In genomic region chr12:31654197-31654964, GRCm38 (mm10) we compare ENCODE assay signal across 7 mouse cellular contexts. TPM values are rescaled to one million over a fixed set of nuclear protein-coding genes. Genes with fewer than 3 reads are reported as not detected.
A peak's percentile ranks its signal among the peaks of the same experiment; 100 is the strongest.
DNase-seq lines count a peak whose midpoint lies in the region; ATAC-seq lines count a peak whose summit lies in the region.

Dus4l (minus strand) TSS chr12:31654826.
Cog5 (plus strand) TSS chr12:31654869.

- no peaks in the 10 kb centered on the region for H3K36me3 ChIP-seq in intestine, embryonic 16.5 days (ENCODE audit: control insufficient read depth, insufficient read depth, low read length)
- no peaks in the 10 kb centered on the region for H3K36me3 ChIP-seq in midbrain, embryonic 11.5 days (ENCODE audit: control insufficient read depth, insufficient read depth, low read length)

- no peaks in the 10 kb centered on the region for H3K9me3 ChIP-seq in intestine, embryonic 16.5 days (ENCODE audit: control insufficient read depth, low read length)
- no peaks in the 10 kb centered on the region for H3K9me3 ChIP-seq in midbrain, embryonic 11.5 days (ENCODE audit: control insufficient read depth, low read length)

- peak; percentile 96 for ATAC-seq in intestine, embryonic 16.5 days
- peak; percentile 97 for ATAC-seq in midbrain, embryonic 11.5 days (ENCODE audit: low FRiP score)

- H3K27ac ChIP-seq in intestine, embryonic 16.5 days (ENCODE audit: low read length), result peak within 1 kb of the TSS; percentile 85
- H3K27ac ChIP-seq in midbrain, embryonic 11.5 days (ENCODE audit: low read depth, low read length), result no peak within 1 kb of the TSS

- H3K4me2 ChIP-seq in intestine, embryonic 16.5 days (ENCODE audit: low read depth, low read length), result peak within 1 kb of the TSS; percentile 77
- H3K4me2 ChIP-seq in midbrain, embryonic 11.5 days, result peak within 1 kb of the TSS; percentile 64

- intact Hi-C loops in left cerebral cortex, postnatal 36 days (cut with DNase I), result loop anchor here (5.0 kb wide), 1 partner anchor 142 kb away; no protein-coding TSS in a partner anchor

- DNase-seq in adrenal gland, adult 18-20 months (ENCODE audit: low spot score in 2 of 2), result peak; percentile 99 to 100
- peak; percentile 92 for DNase-seq in embryo, embryonic 11 days
- peak; percentile 91 for DNase-seq in gastrocnemius, postnatal 25 days
- DNase-seq in left cerebral cortex, postnatal 36 days (ENCODE audit: low spot score in 2 of 2), result peak; percentile 99
- peak; percentile 100 for DNase-seq in midbrain, embryonic 11.5 days (ENCODE audit: low spot score, missing footprints)
- DNase-seq in skeletal muscle tissue, adult 2 months (ENCODE audit: low read depth, low spot score), result peak; percentile 87

- H3K9ac ChIP-seq in intestine, embryonic 16.5 days (ENCODE audit: low read depth, low read length), result peak within 1 kb of the TSS; percentile 86
- peak within 1 kb of the TSS; percentile 75 for H3K9ac ChIP-seq in midbrain, embryonic 11.5 days (ENCODE audit: low read length)

- no peaks in the 10 kb centered on the region for H3K27me3 ChIP-seq in intestine, embryonic 16.5 days (replicated peaks; ENCODE audit: control insufficient read depth, insufficient read depth, low read length)
- H3K27me3 ChIP-seq in midbrain, embryonic 11.5 days (ENCODE audit: control insufficient read depth, insufficient read depth, low read length), result no peaks in the 10 kb centered on the region

- under 1% methylated on average over 47 of the region's 47 CpGs for WGBS in intestine, embryonic 16.5 days
- under 1% methylated on average over 47 of the region's 47 CpGs for WGBS in midbrain, embryonic 11.5 days

- peaks cover 6% of the 10 kb centered on the region for H3K4me1 ChIP-seq in intestine, embryonic 16.5 days (ENCODE audit: control insufficient read depth, insufficient read depth, low read length)
- H3K4me1 ChIP-seq in midbrain, embryonic 11.5 days (ENCODE audit: control insufficient read depth, insufficient read depth, low read length), result peaks cover 3% of the 10 kb centered on the region

- peak within 1 kb of the TSS; percentile 88 for H3K4me3 ChIP-seq in intestine, embryonic 16.5 days (ENCODE audit: low read length)
- H3K4me3 ChIP-seq in midbrain, embryonic 11.5 days (ENCODE audit: low read depth, low read length), result peak within 1 kb of the TSS; percentile 84

RNA-seq across cellular contexts. Expression of gene Dus4l, which starts in this region (rescaled TPM):
- 1 to 10 TPM; 6.6 to 7.4 TPM for total RNA-seq in adrenal gland, adult 18-20 months (2021)
- total RNA-seq in gastrocnemius, postnatal 25 days (2021), result 1 to 10 TPM; 3.7 to 5.8 TPM
- polyA plus RNA-seq in intestine, embryonic 16.5 days (2015; fragmentation: Nextera tagmentation; extraction: Ambion mirVana), result 7.2 and 8.6 TPM in 2 replicates
- total RNA-seq in left cerebral cortex, postnatal 36 days (2021), result 1 to 10 TPM; 6.5 to 8.3 TPM
- 9.1 and 9.9 TPM in 2 replicates for polyA plus RNA-seq in midbrain, embryonic 11.5 days (2014; fragmentation: Nextera tagmentation; extraction: Ambion mirVana)

RNA-seq across cellular contexts. Expression of gene Cog5, which starts in this region (rescaled TPM):
- total RNA-seq in adrenal gland, adult 18-20 months (2021), result 10 to 100 TPM; 34.1 to 41.4 TPM
- total RNA-seq in gastrocnemius, postnatal 25 days (2021), result 10 to 100 TPM; 19.4 to 21.2 TPM
- 20.6 and 22.7 TPM in 2 replicates for polyA plus RNA-seq in intestine, embryonic 16.5 days (2015; fragmentation: Nextera tagmentation; extraction: Ambion mirVana)
- total RNA-seq in left cerebral cortex, postnatal 36 days (2021), result 10 to 100 TPM; 36.7 to 42.1 TPM
- polyA plus RNA-seq in midbrain, embryonic 11.5 days (2014; fragmentation: Nextera tagmentation; extraction: Ambion mirVana), result 34.3 and 41.6 TPM in 2 replicates
